Mouse (Mus musculus): ENCODE data around the gene Tmub2.

Gene Tmub2

GRCm38 (mm10) chr11:102308979-102309378 lies 24.2 kb downstream of the Tmub2 start:
- DNase-seq: peak; percentile 100

GRCm38 (mm10) chr11:102309821-102310617 lies 25.3 kb downstream of the Tmub2 start:
- DNase-seq: peak; percentile 94

GRCm38 (mm10) chr11:102310768-102311695 lies 26.3 kb downstream of the Tmub2 start:
- peak; percentile 94 for DNase-seq

GRCm38 (mm10) chr11:102311966-102312365 lies 27.2 kb downstream of the Tmub2 start:
- no peak for DNase-seq

GRCm38 (mm10) chr11:102312586-102312985 lies 27.9 kb downstream of the Tmub2 start:
- DNase-seq: no peak

GRCm38 (mm10) chr11:102314321-102314720 lies 29.6 kb downstream of the Tmub2 start:
- no peak for DNase-seq

GRCm38 (mm10) chr11:102315690-102316571 lies 31.2 kb downstream of the Tmub2 start:
- no peak for DNase-seq

- peak; percentile 99 for DNase-seq
These were observed 32.0 kb downstream of the Tmub2 start for GRCm38 (mm10) chr11:102316572-102317297.

- peak; percentile 96 for DNase-seq
These were observed 32.7 kb downstream of the Tmub2 start for GRCm38 (mm10) chr11:102317298-102317900.

- DNase-seq: peak; percentile 99
These were observed 33.3 kb downstream of the Tmub2 start for GRCm38 (mm10) chr11:102317901-102318575.

GRCm38 (mm10) chr11:102318576-102319409 lies 34.1 kb downstream of the Tmub2 start:
- DNase-seq: peak; percentile 97

- DNase-seq: peak; percentile 99
These were observed 34.7 kb downstream of the Tmub2 start, which contains the start of gene Ubtf for GRCm38 (mm10) chr11:102319410-102319792. Gene Ubtf, minus strand, starts transcription at chr11:102319742.

- peak; percentile 99 for DNase-seq
These were observed 35.4 kb downstream of the Tmub2 start for GRCm38 (mm10) chr11:102319941-102320685.

- peak; percentile 99 for DNase-seq
These were observed 35.9 kb downstream of the Tmub2 start for GRCm38 (mm10) chr11:102320686-102321005.

- peak; percentile 88 for DNase-seq
These were observed 37.2 kb downstream of the Tmub2 start for GRCm38 (mm10) chr11:102321931-102322330.

- DNase-seq: peak; percentile 84
These were observed 38.8 kb downstream of the Tmub2 start for GRCm38 (mm10) chr11:102323516-102323915.

GRCm38 (mm10) chr11:102327250-102327649 lies 42.5 kb downstream of the Tmub2 start:
- DNase-seq: peak; percentile 90

GRCm38 (mm10) chr11:102327839-102328238 lies 43.1 kb downstream of the Tmub2 start:
- peak; percentile 87 for DNase-seq

- no peak for DNase-seq
These were observed 44.8 kb downstream of the Tmub2 start for GRCm38 (mm10) chr11:102329518-102329917.
